Mouse (Mus musculus) frontal cortex, postnatal 10 days (tissue): ENCODE measurements around the gene Mdga1.
A peak's percentile ranks its signal among the peaks of the same experiment; 100 is the strongest.

Experiments
- DNase-seq, 2 experiments: peaks; one replicate each; pipeline ENCODE4 v3.0.0; 2022; ENCODE audit warnings: low spot score in 2 of 2, mixed read lengths in 1 of 2

The Mdga1 gene

DNA sequence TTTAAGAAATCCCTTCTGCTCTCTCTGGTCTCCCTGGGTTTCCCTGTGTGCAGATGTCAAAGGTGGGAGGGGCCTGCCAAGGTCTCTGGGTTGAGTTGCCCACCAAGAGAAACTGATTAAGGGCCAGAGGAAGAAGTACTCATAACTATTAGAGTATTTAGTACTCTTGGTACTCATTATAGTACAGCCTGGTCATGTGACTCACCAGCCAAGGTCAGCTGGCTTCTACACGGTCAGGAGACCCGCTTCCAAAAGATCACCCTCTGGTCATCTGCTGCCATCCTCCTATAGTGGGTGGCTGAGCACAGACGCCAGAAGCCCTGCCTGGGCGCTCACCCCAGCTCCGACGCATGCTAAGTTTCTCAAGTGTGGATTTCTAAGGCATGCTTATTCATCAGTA lies 124.9 kb downstream of the Mdga1 start:
- DNase-seq: no peak

DNA sequence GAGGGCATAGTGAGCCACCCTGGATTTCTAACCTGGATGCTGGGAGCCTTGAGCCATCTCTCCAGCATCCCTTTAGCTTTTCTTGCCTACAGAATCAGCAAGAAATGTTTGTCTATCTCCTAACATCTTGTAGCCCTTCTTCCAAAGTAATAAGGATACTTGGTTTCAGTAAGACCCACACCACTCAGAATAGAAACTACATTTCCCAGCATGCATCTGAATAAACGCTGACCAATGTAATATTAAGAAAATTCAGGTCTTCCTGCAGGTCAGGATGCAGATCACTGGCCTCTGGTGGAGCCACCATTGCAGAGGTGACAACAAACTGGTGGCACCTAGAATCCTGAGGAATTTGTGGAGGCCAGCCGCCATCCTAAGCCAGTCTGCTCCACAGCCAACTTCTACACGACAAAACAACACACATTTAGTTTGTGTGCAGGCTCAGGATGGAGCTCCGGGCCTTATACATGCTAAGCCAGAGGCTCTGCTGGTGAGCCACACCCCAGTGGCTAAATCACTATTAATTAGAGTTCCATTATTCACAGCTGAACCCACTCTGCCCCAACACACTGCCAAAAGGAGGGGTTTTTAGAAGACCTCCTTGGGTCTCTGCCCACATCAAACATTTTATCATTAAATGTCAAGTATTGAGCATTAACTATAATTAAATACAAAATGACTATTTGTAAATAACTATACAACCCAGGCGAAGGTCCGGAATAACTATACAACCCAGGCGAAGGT lies 126.3 kb downstream of the Mdga1 start:
- no peak for DNase-seq

DNA sequence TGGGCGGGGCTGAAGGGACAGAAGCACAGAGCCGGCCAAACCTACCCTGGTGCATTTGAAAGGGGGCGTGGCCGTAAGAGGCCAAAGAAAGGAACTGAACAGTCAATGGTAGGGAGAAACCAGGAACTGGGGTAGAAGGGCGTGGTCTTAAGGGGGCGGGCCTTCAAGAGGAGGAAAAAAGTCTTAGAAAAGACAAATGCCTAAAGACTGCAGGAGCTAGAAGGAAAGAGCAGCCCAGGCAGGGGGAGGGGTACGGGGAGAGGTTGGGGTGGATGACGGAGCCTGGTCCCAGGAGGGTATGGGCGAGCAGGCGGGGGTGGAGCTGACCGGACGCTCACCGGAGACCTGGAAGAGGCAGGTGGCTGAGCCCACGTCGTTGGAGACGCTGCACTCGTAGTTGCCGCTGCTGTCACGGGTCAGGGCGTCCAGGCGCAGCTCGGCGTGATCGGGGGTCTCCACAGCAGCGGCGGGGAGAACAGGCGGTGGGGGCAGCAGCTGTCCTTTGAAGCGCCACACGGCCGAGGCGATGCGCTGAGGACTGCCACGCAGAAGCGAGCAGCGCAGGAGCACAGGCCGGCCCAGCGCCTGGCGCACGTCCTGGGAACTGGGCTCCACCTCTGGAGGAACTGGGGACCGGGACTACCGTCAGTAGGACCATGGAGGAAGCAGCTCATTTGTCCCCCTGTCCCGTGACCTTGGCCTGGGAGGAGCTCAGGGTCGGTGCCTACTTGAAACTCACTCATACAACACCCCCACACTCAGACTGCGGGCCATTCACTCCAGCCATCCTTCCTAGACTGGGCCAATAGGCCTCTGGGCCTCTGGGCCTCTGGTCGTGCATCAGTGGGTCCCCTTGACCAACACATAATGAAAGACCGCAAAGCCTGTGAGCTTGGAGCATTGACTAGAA lies 127.9 kb downstream of the Mdga1 start:
- DNase-seq: no peak

DNA sequence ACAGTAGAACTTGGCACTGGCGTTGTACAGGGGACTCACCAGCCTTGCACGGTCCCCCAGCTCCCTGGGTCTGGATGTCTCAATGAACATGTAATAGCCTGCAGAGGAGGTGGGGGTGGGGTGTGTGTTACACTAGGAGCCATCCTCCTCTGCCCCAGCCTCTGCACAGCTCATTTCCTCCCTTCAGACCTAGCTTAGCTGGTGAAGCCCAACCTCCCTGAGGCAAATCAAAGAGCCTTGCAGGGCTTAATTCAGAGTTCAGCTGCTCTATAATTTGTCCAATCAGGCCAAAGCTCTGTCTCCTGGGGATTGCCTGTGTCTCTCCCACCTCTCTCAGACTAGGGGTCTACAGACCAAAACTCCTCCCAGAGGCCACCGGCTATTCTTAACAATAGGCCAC lies 131.9 kb downstream of the Mdga1 start:
- no peak for DNase-seq

DNA sequence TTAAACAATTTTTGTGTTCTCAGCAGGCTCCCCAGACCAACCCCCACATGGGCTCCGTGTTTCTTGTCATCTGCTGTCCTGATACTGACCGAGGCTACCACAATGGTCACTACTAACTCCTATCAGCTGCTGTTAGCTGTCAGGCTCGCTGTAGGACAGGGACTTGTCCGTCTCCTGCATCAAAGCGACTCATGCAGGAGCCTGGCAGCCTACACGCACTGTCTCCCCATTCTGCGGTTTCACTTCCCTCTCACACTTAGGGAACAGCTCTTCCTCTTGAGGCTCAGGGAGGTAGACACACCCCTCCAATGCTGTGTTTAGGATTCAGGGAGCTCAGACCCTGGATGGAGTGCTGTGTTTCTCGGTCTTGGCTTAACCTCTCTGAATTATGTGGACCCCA lies 132.4 kb downstream of the Mdga1 start:
- no peak for DNase-seq

DNA sequence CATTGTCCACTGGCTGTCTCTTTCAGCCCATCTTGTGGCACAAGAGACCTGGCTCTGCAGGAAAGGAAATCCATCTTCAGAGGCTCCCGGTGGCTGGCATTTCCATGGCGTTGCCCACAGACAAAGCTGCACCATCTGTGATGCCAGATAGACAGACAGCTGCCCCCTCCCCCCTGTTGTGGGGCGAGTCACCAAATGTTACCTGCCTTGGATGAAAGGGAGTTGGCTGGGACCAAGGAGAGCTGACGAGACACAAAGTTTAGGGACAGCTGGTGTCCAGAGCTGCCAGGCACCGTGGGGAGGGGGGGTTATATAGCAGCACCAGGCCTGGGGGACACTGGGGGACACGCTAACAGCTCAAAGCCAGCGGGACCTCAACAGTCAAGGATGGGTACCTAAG lies 135.1 kb downstream of the Mdga1 start:
- DNase-seq: no peak

DNA sequence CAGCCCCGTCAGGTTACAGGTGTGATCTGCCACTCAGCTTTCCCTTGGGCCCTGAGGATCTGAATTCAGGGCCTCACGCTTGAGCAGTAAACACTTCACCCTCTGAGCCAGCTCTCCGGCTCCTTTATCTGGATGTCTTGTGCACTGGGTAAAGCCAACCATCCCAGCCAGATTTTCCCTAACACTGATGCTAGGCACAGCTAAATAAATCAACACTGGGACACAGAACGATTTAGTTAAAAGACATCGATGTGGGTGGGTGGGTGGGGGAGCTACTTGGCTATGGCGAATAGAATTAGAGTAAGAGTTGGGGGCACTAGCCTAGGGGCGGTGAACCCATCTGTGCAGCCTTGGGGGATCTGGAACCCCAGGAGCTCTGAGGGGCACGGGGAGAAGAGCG lies 135.6 kb downstream of the Mdga1 start:
- DNase-seq: no peak

DNA sequence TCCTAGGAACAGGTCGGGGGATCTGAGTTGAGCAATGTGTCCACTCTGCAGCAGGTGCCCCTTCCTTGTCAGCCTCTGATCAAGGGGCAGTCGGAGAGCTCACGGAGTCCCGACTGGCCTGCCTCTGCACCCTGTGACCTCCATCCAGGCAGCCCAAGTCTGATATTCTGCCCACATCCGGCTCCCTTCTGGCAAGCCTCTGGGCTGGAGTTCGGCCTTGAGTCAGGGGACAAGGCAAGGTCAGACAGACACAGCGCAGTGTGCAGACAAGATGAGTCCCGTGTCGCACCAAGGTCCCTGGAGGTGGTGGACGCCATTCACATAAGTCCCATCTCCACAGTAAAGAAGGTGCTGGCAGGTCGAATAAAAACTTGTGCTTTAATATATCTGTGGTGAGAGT lies 138.2 kb downstream of the Mdga1 start:
- no peak for DNase-seq

DNA sequence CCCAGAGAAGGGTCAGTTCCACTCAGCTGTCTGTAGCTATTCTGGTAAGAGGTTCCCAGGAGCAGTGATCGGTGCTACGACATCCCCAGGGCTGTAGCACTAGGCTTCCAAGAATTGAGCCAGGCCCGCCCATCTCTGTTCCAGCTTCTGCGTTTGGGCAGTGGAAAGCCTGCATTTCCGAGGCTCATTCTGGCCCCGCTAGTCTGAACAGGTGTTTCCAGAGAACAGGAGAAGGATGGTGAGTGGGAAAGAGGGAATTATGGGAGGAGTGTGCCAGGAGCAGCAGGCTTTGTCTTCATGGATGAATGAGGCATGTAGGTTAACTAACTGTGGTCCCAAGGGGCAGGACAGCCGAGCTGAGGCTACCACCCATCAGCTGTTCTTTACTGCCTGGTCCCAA lies 140.8 kb downstream of the Mdga1 start:
- no peak for DNase-seq

DNA sequence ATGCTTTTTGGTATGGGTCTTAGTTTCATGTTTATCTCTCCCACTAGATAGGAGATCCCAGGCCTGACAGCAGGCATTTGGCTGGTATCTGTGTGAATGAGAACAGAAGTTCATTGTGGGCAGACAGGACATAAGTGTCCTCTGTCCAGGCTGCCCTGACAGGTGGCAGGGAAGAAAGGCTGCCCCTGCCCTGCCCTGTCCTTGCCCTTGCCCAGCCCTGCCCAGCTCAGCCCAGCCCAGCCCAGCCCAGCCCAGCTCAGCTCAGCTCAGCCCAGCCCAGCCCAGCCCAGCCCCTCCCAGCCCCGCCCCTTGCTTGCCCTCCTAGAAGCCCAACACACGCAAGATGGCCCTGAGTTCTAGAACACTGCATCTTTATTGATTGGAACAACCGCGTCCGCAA lies 142.3 kb downstream of the Mdga1 start:
- no peak for DNase-seq

DNA sequence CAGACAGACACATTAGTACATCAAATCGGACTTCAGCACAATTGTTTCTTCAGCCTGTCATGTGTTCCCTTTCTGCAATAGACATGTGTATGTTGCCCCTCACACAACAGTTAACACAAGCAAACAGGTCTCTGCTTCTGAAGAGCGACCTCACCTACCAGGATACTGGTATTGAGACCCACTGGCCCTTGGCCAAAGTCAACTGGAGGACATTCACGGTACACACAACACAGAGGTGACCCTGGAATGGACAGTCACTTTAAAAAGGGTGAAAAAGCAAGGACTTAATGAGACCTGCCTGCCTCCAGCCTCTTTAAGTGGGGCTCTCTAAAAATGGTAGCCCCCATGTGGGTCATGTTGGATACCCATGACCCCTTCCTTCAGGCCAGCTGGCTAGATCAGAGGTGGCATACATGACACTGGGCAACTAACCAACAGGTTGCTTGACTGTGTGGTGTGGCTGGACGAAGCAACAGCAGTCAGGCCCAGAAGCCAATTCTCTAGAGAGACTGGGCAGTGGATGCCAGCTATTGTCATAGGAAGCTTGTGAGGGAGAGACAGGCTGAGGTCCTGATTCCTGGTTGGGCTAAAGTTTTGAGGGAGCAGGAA lies 145.3 kb downstream of the Mdga1 start:
- DNase-seq: no peak

DNA sequence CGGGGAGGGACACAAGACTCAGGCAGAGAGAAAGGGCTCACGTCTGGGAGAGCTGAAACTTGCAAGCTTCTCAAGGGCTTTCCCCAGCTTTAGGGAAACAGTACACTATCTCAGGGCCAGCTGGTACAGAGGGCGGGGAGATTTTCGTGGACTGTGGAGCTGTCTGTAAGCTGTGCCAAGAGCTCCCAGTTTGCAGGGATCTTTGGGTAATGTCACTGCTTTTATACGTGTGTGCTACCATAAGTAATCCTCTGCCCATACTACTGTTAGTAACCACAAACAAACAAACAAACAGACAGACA lies 145.7 kb downstream of the Mdga1 start:
- DNase-seq: no peak

DNA sequence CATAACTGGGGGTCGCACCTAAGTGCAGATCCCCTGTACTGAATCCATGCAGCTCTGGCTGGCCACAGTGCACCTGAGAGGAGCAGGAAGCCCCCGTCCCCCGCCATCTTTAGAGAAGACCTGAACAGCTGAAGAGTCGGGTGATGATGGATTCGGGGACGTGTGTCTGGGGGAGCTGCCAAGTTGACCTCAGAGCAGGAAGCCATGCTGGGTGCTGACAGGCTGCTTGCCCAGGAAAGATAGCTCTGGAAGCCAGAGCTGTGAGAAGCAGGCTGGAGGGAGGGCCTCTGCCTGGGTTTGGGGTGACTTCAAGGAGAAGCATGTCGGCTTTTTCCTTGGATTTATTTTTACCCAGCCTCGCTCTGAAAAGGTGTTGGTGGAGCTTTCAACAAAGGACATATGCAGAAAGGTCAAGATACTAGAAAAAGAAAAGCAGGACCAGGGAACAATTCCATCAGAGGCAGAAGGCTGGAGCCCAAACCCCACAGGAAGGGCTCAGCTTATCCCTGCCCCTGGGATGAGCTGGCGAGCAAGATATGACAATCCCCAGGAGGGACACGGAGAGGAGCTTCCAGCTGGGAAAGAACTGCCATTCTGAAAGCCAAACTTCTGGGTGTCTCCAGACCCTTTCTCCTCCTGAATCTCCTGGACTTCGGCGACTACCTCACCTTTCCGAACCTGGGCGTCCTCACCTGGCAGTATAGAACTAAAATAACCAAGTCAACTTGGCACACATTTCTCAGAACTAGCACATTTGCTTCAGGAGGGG lies 146.3 kb downstream of the Mdga1 start:
- DNase-seq: no peak

DNA sequence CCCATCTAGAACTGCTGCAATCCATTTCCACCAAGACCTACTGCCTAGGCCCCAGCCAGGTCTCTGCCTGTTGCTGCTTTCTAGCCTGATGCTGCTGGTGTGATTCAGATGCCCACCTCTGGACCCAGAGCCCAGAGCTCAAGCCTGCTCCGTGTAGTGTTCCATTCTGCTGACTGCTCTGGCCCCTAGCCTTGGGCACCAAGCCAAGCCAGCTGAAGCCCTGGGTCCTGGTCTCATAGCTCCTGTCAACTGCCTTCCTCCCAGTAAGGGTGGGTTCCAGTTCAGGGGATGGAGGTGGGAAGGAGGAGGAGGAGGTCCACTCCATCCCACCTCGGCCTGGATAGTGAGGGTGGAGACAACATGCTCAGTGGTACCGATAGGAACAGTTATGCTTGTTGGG lies 150.3 kb downstream of the Mdga1 start:
- DNase-seq: no peak

DNA sequence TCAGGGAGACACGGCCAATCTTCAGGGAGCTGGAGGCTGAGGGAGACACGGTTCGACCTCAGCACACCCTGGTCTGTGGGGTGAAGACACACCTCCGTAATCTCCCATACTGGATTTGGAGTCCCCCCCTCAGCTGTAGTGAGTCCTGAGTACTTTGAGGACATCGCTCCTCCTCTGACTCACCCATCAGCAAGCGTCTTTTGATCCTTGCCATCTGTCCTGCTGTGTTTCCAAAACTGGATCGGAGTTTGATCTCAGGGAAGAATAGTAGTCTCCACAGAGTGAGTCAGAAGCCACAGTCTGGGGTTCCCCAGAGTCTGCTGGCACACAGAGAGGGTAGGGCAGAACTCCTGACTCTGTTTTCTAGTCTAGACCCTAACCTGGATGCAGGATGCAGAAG lies 150.9 kb downstream of the Mdga1 start:
- no peak for DNase-seq

DNA sequence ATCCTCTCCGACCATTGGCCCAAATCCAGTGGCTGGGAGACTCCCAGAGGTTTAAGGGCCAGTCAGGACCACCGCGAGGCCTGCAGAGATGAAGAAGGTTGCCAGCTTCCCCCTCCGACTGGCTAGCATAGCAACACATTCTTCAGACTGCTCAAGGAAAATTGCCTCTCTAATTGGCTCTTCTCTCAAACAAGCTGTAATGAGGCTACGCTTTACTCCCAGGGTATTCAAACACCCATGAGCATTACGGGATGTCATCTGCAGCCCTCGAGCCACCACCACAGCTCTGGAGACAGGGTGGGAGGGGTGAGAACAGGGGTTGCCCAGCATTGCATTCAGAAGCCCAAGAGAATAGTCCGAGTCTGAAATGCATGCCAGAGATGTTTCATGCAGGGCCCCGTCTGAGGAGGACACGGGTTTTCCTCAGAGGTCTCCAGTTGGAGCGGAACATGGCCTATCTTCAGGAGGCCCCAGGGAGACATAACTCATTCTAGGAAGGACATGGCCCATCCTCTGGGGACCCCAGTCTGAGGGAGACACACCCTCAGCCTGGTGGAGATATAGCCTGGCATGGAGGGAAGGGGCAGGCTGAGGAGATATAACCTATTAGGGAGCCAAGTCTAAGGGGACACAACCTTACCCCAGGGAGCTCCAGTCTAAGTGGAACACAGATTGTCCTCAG lies 151.5 kb downstream of the Mdga1 start:
- no peak for DNase-seq

DNA sequence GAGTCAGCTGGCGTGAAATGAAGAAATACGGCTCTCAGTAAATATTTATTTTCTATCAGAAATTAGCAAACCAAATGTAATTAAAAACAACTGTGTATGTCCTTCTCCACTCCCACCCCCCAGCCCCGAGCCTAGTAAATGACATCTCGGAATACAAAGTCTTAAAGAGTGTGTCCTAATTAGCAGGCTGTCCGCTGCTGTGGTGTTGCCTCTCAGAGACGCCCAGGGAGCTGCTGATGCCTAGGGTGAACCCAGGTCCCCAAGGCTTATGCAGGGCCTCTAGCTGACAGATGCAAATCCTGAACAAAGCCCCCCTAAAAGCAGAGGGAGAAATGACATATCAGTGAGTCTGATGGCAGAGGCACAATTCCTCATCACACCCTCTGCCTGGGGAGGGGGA lies 155.1 kb downstream of the Mdga1 start:
- no peak for DNase-seq

DNA sequence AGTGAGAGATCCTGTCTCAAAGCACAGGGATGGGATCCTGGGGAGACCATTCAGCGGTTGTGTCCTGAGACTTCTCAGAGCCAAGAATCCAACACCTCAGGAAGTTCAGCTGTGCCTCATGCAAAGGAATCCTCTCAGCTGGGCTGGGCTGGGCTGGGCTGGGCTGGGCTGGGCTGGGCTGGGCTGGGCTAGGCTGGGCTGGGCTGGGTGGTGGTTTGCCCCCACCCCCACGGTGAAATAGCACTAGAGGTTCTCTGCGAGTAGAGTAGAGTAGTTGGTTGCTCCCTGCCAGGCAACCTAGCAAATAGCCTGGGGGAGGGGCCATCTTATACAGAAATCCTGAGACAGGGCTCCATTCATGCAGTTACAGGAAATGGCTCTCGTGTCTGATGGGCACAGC lies 156.6 kb downstream of the Mdga1 start:
- DNase-seq: no peak

DNA sequence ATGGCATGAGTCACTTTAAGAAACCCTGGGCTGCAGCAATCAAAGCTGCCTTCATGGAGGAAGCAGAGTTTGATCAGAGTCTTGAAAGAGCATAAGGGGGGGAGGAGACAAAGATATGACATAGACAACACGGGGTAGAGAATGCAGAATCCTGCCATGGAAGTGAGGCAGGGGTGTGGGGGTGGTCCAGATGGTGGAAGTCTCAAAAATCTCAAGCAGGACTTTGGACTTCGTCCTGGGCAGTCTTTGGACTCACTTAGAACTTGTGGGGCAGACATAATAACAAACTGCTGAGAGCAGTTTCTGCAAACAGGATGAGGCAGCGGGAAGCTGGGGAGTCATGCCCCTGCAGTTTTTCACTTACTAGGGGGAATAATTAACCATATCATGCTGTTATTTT lies 166.3 kb downstream of the Mdga1 start:
- DNase-seq: no peak

DNA sequence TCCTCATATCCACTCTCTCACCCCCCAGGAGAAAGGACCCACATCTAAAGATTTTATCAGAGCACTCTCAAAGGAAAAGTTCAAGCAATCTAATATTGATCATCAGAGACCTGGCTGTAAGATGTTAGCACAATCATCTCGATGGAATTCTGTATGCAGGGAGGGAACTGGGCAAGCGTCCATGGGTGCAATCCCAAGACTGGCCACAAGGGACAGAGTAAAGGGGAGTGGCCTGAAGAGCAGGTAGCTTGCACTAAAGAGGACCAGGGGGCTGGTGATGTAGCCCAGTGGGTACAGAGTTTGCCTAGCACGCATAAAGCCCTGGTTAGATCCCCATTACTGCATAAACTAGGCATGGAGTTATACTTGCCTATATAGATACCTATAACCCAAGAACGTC lies 168.5 kb downstream of the Mdga1 start:
- peak in 1 of 2 experiments; percentile 45 for DNase-seq

DNA sequence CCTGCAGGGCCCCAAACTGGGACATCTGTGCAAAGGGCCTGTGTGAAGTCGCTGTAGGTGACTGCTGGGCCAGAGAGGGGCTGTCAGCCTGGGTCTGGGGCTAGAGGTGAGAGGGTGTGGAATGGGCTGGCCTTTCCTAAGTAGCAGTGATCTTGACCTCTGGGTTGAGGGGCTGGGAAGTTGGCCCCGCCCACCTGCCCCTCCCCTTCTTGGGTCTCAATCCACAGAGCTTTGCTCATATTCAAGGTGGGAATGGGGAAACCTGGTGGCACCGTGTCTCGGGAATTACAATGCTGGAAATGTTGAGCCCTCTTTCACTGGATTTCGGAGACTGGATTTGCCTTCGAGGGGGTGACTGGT lies 169.8 kb downstream of the Mdga1 start:
- no peak for DNase-seq
